Mouse (Mus musculus): Measurements from ENCODE around the gene Cabcoco1. TPM values are rescaled to one million over a fixed set of nuclear protein-coding genes. Genes with fewer than 3 reads are reported as not detected.

Gene Cabcoco1
- 1 to 10 TPM; 2.9 to 3.0 TPM for total RNA-seq (2021)
- long read RNA-seq, partial matches to known transcripts = 0 of 4 reads
- long read RNA-seq, other reads (novel, unspliced or antisense) = 0 of 4 reads

DNA sequence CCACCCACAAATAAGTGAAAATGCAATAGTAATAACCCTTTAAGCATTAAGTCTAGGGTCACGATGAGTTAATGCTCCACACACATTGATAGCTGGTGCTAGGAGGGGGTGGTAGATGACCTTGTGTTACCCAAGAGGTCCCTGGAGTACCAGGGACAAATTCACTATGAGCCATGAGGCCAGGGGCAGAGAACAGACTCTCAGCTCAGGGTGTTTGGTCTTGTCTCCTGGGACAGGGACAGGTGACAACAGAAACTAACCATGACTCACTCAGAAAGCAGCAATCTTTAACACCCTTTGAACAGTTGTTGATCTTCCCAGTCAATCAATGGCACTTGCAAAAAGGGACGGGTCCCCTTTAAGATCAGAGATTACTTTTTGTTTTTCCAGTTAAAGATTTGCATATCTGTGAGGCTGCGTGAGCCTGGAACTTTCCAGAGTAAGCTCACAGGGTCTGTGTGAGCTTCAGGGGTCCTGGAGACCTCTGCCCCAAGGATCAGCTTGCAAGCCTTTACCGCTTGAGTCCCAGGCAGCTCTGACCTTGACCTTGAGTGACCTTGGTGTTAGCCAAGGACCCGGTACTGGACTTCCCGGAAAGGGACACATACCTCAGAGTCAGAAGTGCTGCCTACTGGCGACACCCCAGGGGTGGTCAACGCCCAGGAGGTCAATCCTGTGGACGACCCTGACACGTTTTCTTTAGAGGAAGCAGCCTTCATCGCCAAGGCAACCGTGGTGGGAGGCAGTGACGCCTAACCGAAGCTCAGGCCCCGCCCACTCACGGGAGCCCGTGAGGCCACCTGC is at the start of gene Cabcoco1:
Gene Cabcoco1 (minus strand): TSS at position 758 of the 804 bp plus-strand sequence.
- DNase-seq (ENCODE audit: low spot score in 2 of 2) = peak; percentile 42 to 71

DNA sequence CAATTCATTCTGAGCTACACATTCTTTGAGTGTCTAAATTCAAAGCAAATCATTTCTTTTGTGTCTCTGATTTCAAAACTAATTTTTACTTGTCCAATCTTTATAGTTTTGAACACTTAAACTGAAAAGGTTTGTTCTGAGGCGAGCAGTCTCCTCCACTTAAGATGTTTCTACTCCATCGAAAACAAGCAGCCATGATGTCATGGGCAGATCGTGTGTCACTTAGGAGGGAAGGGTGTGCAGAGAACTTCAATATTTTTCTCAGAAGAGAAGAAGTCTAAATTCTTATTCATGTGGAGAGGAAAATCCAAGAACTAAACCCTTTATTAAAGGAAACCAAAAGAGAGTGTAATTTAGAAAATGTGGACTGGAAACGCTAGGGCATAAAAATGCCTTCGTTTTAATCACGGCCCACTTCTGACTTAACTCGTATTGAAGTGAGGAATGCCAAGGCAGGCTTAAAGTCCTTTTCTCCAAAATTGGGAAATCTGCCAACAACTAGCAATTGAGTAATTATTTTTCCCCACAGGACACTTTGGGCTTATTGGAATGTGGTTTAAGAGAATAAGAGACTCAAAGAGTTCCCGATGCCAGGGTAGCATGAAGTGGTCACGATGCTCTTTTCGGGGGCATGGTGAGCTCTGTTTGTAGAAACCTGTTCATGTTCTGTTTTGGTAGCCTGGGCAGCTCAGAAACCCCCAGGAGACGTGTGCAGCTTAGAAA is 48.0 kb upstream of the Cabcoco1 start:
- DNase-seq (ENCODE audit: low spot score in 2 of 2) = no peak

DNA sequence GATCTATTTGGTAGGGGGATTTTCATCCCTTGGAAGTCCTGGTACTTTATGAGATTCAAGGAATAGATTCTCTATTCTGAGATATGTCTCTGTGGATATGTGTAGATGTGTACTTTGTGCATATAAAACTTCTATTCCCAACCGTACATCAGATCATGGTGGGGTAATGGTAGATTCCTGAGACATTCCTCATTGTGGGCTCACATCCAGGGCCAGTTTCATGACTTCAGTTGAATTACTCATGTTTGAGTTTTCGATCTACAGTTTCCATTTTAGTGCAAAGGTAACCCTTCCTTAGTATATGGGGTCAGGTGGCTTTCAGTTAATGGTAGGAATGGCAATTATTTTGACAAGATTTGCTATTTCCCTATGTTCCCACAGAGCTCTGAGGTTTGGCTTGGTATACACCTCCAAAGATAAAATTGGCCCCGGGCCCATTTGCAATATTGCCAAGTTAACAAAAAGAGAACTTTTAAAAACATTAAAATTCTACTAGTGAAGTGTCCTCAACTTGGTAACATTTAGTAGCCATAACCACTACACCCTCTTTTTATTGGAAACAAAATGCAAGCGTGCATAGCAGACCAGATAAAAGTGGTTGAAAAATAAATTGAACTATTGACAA is 45.8 kb upstream of the Cabcoco1 start:
- DNase-seq (ENCODE audit: low spot score in 2 of 2) = no peak

DNA sequence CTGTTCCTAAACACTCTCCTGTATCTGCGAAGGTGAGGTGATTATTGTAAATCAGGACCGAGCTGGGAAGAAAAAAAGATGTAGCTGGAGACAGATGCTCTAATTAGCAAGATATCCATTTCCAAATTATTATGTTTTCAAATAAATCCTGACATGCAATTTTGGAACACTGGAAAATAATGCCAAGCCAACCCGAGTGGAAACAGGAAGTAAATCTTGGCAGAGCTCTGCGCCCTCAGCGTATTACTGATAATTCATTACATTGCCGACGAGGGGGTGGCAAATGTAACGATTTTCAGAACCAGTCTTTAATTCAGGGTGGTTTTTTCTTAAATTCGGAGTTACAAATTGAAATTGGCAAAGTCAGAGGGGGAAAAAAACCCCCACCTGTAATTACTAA is 35.6 kb upstream of the Cabcoco1 start:
- DNase-seq (ENCODE audit: low spot score in 2 of 2) = peak in 1 of 2 experiments; percentile 54

DNA sequence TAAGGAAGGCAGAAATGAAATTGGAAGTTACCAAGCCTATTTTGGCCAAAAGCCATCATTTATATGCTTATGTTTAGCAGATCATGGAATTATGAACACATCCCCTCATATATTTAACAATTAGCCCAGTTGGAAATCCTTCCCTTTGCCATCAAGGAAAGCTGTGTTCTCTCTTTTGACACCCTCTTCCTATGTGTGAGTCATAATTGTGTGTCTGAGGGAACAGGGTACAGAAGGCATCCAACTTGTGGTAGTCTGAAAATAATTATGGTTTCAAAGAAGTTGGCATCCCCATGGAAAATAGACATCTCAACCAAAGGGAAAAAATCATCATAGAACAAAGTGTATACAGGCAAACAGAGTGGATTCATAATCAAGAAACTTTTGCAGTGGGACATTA is 26.5 kb upstream of the Cabcoco1 start:
- no peak for DNase-seq (ENCODE audit: low spot score in 2 of 2)

DNA sequence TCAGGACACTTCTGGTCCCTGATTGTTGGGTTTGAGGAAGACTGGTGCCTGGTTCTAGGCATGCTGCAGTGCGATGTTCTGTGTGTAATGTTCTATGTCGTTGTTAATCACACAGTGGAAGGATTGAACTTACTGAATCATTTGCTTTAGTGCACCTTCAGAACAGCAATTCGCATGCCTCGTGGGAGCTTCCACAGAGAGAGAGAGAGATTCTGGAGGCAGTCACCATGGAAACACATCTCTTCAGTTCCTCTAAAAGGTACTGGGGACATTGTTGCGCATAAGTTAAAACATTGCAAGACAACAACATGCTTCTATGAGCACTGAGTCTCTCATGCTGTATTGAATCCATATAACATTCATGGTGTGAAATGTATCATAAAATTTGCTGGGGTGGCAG is 20.6 kb upstream of the Cabcoco1 start:
- DNase-seq (ENCODE audit: low spot score in 2 of 2) = peak in 1 of 2 experiments; percentile 34

DNA sequence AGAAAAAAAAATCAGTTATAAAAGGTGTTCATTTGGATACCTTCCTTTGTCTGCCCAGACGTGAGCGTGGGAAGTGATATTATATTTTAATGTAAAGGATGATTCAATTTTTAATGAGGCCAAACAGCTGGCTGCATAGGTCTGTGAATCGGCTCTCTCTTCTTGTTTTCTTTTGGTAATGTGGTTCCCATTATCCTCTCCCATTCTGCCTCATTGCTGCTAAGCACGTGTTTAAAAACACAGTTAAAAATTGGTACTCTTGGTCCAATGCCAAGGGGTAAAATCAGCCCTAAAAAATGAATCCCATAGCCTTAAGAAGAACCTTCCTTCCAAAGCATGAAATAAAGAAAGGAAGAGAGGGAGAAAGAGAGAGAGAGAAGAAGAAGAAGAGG is 17.1 kb upstream of the Cabcoco1 start:
- no peak for DNase-seq (ENCODE audit: low spot score in 2 of 2)

DNA sequence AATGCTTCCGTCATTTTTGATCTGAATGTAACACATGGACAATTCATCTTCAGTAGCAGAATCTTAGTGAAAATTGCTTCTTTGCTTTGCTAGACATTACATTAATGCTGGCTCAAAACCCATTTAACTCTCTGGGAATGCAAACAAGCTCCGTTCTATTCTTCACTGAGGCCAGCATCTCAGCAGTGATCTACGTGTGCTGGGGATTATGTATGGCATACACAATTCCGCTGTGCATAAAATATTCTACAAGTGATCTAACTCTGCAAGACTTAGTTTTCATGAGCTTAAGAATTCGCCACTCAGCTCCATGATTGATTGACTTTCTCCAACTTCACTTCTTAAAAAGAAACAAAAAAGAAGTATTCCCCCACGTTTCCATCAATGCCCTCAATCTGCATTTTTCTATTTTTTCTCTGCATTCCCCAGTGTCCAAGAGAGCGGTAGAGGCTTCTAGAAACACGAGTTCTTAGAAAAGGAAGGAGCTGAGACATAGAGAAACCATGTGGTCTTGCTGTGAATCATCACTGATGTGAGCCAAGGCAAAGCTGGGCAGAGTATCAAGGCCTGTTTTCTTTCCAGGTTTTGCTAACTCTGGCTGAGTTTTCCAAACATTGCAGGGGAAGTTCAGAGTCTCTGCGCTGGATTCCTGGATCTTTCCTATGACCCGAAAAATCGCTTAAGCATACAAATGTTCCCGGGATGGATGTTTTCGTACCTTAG is 16.6 kb upstream of the Cabcoco1 start:
- peak; percentile 72 to 79 for DNase-seq (ENCODE audit: low spot score in 2 of 2)

DNA sequence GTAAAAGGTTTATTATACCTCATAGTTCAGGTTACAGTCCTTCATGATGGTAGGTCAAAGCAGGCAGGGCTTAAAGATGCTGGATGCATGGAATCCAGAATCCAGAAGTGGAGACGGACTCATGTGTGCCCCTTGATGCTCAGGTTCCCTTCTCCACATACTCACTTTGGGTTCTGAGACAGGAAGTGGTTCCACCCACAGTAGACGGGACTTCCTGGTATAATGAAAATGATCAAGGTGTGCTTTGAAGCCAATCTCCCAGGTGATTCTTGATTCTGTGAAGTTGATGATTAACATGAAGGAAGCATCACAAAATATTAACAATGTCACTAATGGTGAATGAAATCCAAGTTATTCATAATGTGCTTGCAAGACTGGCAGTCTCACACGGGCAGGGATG is 12.0 kb upstream of the Cabcoco1 start:
- no peak for DNase-seq (ENCODE audit: low spot score in 2 of 2)

DNA sequence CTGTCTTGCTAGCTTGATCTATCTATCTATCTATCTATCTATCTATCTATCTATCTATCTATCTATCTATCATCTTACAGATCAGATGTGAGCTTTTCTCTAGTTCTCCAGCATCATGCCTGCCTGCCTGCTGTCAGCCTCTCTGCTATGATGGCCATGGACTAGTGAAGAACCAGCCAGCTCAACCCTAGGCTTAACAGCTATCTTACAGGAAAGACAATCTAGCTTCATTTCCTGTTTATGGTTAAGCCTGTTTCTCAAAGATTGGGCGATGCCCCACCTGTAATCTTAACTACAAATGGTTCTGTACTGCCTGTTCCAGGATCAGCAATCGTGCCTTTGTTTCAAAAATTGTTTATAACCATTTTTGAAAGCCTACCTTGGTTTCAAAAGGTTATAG is 10.9 kb upstream of the Cabcoco1 start:
- no peak for DNase-seq (ENCODE audit: low spot score in 2 of 2)

DNA sequence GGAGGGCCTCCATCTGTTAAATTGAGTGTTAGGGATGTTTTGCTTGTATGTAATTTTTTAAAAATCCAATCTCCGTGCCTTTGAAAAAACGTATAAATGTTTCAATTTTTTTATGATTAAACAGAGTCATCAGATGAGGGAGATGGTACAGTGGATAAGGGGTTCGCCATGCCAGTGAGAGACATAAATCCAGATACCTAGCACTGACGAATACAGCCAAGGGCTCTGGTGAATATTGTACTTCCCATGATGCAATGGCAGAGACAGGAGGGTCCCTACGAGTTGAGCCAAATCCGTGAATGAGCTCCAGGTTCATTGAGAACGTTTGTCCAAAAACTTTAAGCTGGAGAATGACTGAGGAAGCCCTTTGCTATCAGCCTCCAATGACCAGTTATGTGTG is 9.6 kb upstream of the Cabcoco1 start:
- DNase-seq (ENCODE audit: low spot score in 2 of 2) = no peak

DNA sequence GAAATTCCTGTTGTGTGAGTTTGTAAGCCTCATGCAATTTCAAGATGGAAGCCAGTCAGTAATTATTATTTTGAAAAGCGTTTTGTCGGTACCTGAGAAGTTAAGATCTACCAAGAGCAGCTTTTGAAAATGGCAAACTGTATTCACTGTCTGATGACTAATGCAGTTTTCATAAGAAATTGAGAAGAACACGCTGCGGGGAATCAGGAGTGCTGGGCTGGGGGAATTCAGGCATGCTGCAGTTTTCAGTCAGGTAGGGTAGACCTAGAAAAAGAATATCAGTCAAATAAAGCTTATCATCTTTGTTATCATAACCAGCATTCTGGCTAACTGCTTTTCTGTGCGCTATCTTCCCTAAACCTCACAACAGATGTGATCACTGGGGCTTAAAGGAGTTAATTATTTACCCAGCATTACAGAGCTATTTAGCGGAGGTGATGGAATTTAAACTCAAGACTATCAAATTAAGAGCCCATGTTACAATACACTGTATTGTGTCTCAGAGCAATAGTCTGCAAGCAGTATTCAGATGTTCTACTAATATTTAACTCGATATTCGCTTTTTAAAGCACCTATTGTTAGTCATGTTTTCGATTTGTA is 9.1 kb upstream of the Cabcoco1 start:
- no peak for DNase-seq (ENCODE audit: low spot score in 2 of 2)

DNA sequence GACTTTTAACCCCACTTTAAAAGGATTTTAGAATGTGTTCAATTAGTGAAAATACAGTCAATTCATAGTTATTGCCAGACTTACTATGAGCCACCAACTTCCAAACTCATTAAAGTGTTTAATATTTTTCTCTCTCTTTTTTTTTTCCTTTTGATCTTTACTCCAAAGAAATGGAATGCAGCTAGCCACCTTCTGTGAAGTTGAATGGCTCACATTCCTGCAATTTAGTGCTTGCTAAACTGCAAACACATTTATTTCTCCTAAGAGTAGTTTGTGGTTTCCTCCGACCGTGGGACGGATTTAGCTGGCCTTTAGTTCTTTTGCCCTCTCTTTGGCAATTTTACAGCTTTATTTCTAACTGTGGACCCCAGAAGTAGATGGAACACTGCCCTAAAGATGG is 1.4 kb upstream of the Cabcoco1 start:
- no peak for DNase-seq (ENCODE audit: low spot score in 2 of 2)

DNA sequence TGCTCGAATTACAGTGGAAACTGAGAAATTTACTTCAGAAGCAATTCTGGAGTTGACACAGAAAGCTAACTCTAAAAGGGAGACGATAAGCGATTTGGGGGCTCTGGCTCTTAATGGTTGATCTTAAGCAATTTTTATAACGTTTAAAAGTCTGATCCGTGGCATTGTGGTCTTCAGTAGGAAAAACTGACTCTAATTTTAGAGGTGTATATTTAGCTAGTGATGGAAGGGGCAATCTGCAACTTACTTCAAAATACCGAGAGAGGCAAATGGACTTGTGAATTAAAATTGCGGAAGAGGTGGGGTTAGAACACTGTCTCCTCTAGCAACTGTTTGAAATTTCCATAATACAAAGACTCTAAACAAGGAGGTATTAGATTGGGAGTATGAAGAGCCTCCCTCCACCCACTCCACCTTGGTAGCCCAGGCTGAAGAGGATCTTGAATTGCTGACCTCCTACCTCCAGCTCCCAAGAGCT is 286 bp upstream of the Cabcoco1 start:
- no peak for DNase-seq (ENCODE audit: low spot score in 2 of 2)

DNA sequence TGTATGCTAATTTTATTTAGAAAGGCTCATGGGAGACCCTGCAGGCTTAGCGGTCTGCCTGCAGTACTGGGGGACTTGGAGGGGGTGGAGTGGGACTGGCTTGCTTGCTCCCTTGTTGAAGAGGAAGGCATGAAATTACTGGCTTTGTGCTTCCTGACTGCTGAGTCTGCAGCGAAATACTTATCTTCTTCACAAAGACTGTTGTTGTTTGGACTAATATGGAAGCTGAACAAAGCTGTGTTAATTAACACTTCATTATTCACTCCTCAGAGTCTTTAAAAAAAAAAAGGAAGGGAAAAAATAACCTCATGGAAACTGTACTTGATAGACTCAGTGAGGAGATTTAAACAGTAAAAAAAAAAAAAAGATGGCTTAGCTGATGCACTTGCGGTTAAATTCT is 1.1 kb downstream of the Cabcoco1 start:
- peak in 1 of 2 experiments; percentile 10 for DNase-seq (ENCODE audit: low spot score in 2 of 2)

DNA sequence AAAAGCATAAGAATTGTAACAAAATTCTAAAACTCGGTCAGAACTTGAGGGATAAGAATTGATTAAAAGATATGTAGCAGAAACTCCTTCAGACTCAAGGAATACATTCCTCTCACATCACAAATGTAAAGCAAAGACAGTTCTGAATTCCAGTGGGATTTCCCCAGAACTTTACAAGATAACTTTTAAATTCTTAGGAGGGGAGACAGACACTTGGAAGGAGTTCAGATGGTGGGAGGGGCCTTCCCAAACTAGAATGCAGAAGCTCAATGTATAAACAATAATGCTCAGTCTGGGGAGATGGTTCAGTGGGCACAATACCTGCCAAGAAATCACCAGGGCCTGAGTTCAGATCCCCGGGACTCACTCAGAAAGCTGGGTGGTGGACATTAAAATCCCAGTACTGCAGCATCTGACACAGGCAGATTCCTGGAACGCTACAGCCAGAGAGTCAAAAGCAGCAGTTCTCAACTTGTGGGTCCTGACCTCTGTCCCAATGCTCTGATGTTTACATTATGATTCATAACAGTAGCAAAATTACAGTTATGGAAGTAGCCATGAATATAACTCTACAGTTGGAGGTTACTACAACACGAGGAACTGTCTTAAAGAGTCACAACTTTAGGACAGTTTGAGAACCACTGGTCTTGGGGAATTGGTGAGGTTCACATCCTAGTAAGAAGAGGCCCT is 4.3 kb downstream of the Cabcoco1 start:
- no peak for DNase-seq (ENCODE audit: low spot score in 2 of 2)

DNA sequence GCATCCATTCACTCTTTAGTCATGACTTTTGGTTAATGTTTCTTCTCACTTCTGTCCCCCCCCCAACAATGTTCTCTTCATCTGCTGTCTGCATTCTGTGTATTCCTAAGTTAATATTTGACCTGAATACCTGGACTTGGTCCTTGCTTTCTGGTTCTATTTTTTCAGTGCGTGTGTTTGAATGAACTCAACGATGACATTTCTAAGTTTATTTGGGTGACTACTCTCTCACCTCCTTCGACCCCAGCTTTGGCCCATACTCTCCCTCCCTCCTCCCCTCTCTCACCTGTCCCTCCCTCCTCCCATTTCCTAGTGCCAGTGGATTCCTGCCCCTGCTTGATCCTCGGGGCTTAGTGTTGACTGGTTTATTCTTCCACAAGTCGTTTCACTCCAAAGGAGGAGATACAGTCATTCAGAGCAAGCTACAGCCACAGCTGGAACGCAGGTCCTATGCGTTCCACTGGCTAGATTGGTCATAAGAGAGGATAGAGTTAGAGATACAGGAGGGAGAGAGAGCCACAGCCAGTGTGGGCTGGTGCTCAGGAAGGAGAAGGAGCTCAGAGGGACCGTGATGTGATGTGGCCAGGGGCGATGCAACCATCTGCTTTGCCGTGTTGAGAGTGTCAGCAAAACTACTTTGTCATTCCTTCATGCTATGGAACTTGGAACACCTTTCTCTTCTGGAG is 12.2 kb downstream of the Cabcoco1 start:
- DNase-seq (ENCODE audit: low spot score in 2 of 2) = no peak

DNA sequence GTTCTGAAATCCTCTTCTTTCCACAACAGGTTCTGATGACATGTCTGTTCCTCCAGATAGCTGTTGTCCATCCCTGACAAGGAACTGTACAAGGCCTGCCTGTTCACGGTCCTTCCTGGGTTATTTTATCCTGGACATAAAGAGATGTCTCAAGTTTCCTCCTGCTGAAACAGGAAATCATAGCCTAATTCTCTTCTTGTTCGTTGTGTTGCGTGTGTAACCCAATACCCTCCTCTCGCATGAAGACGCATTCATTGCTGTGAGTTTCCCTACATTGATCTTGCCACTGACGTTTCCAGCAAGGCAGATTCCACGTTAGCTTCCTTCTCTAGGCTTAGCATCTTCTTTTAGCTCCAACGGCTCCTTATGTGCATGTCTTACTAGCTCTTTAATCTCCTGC is 12.7 kb downstream of the Cabcoco1 start:
- DNase-seq (ENCODE audit: low spot score in 2 of 2) = no peak

DNA sequence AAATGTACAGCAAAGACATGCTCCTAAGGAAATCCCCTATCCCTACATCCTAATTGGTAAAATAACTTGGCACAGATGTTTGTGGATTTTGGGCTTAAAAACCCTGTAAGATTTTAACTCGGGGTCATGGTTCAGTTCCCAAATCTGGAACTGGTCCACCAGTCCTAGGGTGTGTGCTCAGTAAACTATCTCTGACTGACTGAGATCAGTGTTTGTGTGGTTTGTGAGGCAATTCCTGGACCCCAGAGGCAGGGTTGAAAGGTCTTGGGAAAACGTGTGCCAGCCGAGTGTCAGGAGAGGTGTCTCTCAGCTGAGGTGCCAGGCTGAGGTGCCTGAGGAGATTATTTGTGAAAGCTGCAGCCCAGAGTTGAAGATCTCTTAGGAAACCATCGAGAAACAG is 19.6 kb downstream of the Cabcoco1 start:
- no peak for DNase-seq (ENCODE audit: low spot score in 2 of 2)
